Mouse (Mus musculus) embryonic facial prominence, embryonic 10.5 days (tissue): Measurements from ENCODE around the gene Ift20. TPM values are rescaled to one million over a fixed set of nuclear protein-coding genes. Genes with fewer than 3 reads are reported as not detected.
A peak's percentile ranks its signal among the peaks of the same experiment; 100 is the strongest.
"Not testable (repeated sequence)": the region's sequence is repeated elsewhere in the genome, so short reads cannot be mapped to it uniquely, and the experiment has no call there.

Experiments
- DNase-seq: peaks from one replicate; pipeline ENCODE4 v3.0.0-alpha.2; 2017; ENCODE audit warnings: low spot score
- H3K27ac ChIP-seq: fragments of 300-500 bp; sonication (generic); replicated peaks from 2 replicates; pipeline ENCODE4 v1.5.1; 2016; ENCODE audit warnings: mild to moderate bottlenecking
- H3K27me3 ChIP-seq: fragments of 300-500 bp; sonication (generic); replicated peaks from 2 replicates; pipeline ENCODE4 v1.6.1; 2016; ENCODE audit warnings: low read depth, mild to moderate bottlenecking; ENCODE audit not compliant: poor library complexity, severe bottlenecking
- H3K36me3 ChIP-seq: fragments of 300-500 bp; sonication (generic); replicated peaks from 2 replicates; pipeline ENCODE4 v1.6.1; 2016; ENCODE audit warnings: mild to moderate bottlenecking, moderate library complexity
- H3K4me1 ChIP-seq: fragments of 300-500 bp; sonication (generic); 2 replicates; pipeline ENCODE4 v1.6.1; 2016
- H3K4me3 ChIP-seq: fragments of 300-500 bp; sonication (generic); 2 replicates; pipeline ENCODE4 v1.5.1; 2016; ENCODE audit warnings: mild to moderate bottlenecking, moderate library complexity
- H3K9me3 ChIP-seq: fragments of 300-500 bp; sonication (generic); 2 replicates; pipeline ENCODE4 v1.6.1; 2016; ENCODE audit warnings: mild to moderate bottlenecking
- WGBS: fragments of 180-500 bp; shearing (Covaris S2); methylation state at CpG from one replicate; pipeline ENCODE4 v1.1.7; 2016; 5-methylcytosine and 5-hydroxymethylcytosine counted together
- polyA plus RNA-seq: library from polyadenylated mRNA; unstranded; fragments of >200 nt; fragmentation: Nextera tagmentation; extraction: Ambion mirVana; gene quantifications from 2 replicates; pipeline ENCODE4 v1.2.1, GENCODE M21; 2016

Gene Ift20
- polyA plus RNA-seq, 1 experiment from 2014 or later: 95.2 TPM

DNA sequence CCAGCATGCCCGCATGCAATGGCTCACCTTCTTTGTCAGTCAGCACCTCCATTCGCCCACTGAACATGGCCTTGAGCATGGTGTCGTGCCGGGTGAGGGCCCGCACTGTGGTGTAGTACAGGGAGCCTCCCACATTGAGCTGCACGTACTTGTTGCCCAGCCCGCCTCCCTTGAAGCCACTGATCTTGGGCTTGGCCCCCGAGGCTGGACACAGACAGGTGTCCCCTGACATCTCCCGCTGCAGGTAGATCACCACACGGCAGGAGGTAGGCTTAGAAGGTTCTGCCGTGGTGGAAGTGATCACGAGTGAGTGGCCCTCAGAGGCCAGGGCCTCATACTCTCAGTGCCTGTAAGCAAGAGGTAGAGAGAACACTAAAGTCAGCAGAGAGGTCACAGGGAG is 6.2 kb upstream of the Ift20 start:
- H3K4me3 ChIP-seq: no peak overlapping the region

DNA sequence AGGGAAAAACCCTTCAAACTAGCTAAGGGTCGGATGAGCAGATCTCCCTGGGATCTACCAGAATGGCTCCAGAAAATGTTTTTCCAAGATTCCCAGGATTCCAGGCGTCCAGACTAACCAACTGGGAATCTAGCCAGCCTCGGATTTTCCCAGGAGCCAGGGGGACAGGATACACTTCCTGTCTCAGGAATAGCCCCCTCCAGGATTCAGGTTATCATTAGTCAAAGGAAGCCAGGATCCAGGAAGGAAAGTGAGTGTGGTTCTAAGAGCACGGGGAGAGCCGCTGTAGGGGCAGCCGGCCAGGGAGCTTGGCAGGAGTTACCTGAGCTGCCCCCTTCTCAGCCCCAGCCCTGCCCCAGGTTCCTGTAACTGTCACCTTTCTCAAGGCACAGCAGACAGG is 5.1 kb upstream of the Ift20 start:
- no peak overlapping the region for H3K27ac ChIP-seq
- 77% methylated on average over 6 of the region's 6 CpGs for WGBS
- H3K4me3 ChIP-seq: no peak overlapping the region
- H3K9me3 ChIP-seq: no peaks in the 10 kb centered on the region
- H3K4me1 ChIP-seq: peaks cover 11% of the 10 kb centered on the region
- DNase-seq: no peak
- H3K36me3 ChIP-seq: peaks cover 80% of the 10 kb centered on the region
- no peaks in the 10 kb centered on the region for H3K27me3 ChIP-seq

More for the DNA sequence above, 6.2 kb upstream of the Ift20 start:
- H3K9me3 ChIP-seq: no peaks in the 10 kb centered on the region
- WGBS: 92% methylated on average over 12 of the region's 12 CpGs
- peaks cover 7% of the 10 kb centered on the region for H3K4me1 ChIP-seq
- DNase-seq: no peak
- H3K27ac ChIP-seq: no peak overlapping the region
- H3K36me3 ChIP-seq: peaks cover 90% of the 10 kb centered on the region
- no peaks in the 10 kb centered on the region for H3K27me3 ChIP-seq

DNA sequence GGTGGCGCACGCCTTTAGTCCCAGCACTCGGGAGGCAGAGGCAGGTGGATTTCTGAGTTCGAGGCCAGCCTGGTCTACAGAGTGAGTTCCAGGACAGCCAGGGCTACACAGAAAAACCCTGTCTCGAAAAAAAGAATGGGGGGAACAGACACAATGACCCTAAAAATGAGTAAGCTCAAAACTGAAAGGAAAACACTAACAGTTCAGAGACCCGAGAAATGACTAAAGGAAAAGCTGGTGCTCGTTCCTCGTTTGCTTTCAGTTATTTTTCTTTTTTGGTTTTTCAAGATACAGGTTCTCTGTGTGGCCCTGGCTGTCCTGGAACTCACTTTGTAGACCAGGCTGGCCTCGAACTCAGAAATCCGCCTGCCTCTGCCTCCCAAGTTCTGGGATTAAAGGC is 4.6 kb upstream of the Ift20 start:
- not testable (repeated sequence) for H3K9me3 ChIP-seq, H3K27me3 ChIP-seq, H3K27ac ChIP-seq, H3K4me3 ChIP-seq, DNase-seq
- Histone ChIP-seq H3K36me3 (peaks cover 75% of the 10 kb centered on the region), H3K4me1 (peaks cover 11% of the 10 kb centered on the region)
- whole genome bisulfite sequencing: 93% methylated on average over 10 of the region's 10 CpGs

DNA sequence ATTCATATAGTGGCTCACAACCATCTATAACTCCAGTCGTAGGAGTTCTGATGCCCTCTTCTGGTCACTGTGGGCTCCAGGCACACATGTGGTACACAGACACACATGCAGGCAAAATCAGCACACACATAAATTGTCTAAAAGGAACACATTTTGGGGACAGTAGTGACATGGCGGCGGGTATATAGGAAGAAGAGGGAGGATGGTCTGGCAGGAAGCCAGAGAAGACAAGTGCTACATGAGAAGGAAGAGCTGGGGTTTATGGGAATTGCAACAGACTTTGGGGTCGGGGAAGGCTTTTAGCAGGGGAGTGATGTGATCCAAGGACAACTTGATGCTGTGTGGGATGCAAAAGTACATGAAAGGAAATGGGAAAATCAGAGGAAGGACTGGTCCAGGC is 1.6 kb upstream of the Ift20 start:
- no peaks in the 10 kb centered on the region for H3K27me3 ChIP-seq
- DNase-seq: no peak
- peaks cover 22% of the 10 kb centered on the region for H3K4me1 ChIP-seq
- H3K36me3 ChIP-seq: peaks cover 59% of the 10 kb centered on the region
- H3K27ac ChIP-seq: no peak overlapping the region
- whole genome bisulfite sequencing: 90% methylated on average over 4 of the region's 4 CpGs
- H3K4me3 ChIP-seq: peak overlapping the region; percentile 91
- no peaks in the 10 kb centered on the region for H3K9me3 ChIP-seq

DNA sequence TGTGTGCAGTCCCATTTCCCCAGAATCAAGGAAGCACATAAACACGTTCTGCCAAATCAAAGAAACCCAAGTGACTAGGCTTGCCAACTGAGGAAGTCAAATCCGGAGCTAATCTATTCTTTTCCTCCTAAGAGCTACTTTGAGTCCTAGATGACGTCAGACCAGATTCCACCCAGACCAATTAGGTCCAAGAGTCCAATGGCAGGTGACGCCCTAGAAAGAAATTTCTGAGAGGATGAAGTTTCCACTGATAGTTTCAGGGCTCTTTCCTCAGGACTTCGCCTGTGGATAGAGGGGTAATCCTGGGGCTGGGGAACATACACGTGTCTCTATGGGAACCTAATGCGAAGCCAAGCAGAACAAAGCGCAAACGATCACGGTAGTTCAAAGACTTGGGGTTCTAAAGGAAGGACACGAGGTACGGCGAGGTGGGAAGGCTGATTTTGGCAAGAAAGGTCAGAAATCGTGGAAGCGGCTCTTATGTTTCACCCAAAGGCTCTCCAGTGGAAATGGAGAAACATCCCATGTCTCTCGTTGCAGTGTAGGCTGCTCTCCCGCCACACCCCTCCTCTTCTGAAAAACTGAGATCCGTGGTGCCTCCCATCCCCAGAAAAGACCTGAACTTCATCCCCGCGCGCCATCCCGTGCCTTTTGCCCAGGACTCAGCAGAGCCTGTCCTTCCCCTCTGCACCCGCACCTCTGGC is 633 bp upstream of the Ift20 start:
- Histone ChIP-seq H3K36me3 (peaks cover 59% of the 10 kb centered on the region), H3K4me1 (peaks cover 22% of the 10 kb centered on the region), H3K27me3 (no peaks in the 10 kb centered on the region), H3K9me3 (no peaks in the 10 kb centered on the region), H3K27ac (peak overlapping the region; percentile 92), H3K4me3 (peak overlapping the region; percentile 91)
- peak; percentile 35 for DNase-seq
- WGBS: under 1% methylated on average over 23 of the region's 23 CpGs

DNA sequence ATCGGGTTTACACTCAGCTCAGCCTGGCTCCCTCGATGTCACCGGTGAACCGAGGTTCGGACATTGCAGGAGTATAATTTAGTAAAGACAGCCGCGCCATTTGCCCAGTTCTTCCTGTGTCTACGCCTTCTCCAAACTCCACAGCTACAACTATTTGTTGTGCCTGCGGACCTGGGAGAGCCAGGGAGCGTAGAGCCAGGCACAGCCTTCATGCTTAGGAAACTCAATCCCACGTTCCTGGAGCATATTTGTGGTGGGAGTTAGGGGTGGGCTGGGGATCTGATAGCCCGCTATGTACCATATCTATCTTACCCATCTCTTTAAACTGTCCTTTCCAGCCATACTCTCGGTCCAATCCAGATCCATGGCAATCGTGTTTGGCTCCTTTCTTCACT is 526 bp downstream of the Ift20 start:
- 4% methylated on average over 14 of the region's 14 CpGs for WGBS
- Histone ChIP-seq H3K27me3 (no peaks in the 10 kb centered on the region), H3K9me3 (no peaks in the 10 kb centered on the region), H3K4me3 (peak overlapping the region; percentile 91), H3K4me1 (peaks cover 22% of the 10 kb centered on the region), H3K27ac (peak overlapping the region; percentile 92), H3K36me3 (peaks cover 61% of the 10 kb centered on the region)
- DNase-seq: no peak

DNA sequence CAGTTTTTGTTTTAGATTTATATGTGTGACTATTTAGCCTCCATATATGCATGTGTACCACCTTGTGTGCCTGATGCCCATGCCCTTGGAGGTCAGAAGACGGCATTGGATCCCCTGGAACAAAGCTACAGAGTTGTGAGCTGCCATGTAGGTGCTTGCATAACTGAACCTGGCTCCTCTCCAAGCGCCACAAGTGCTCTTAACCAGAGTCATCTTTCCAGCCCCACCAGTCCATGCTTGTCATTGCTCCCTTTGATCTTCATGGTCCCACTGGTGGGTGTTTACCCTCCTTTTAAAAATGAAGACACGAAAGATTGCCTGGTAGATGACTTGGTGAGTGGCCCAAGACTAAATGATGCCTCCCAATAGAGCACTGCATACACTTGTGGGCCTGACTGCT is 4.2 kb downstream of the Ift20 start:
- Histone ChIP-seq H3K4me1 (peaks cover 11% of the 10 kb centered on the region), H3K27me3 (no peaks in the 10 kb centered on the region), H3K9me3 (no peaks in the 10 kb centered on the region), H3K27ac (no peak overlapping the region), H3K36me3 (peaks cover 72% of the 10 kb centered on the region), H3K4me3 (no peak overlapping the region)
- DNase-seq: no peak
- WGBS: 89% methylated on average over 3 of the region's 3 CpGs

DNA sequence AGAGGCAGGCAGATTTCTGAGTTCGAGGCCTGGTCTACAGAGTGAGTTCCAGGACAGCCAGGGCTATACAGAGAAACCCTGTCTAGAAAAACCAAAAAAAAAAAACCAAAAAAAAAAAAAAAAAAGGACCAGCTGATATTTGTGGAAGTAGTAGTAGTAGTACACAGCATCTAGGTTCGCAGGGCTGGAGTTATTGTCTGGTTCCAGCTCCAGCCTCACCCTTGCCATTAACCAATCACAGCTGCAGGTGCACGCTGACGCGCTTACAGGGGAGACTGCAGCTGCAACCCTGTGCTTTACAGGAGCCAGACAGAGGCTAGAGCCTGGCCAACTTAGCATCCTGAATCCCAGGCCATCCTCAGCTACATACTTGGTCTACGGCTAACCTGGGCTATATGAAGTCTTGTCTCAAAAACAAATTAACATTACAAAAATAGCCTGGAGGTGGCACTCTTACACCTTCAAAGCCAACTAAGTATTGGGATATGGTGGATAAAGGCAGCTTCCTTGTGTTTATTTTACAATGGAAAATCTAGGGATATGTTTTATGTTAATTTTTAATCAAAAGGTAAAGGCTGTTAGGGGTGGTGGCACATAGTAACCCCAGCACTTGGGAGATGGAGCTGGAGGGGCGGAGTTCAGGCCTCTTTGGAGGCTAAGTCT is 8.4 kb downstream of the Ift20 start:
- WGBS: 93% methylated on average over 7 of the region's 7 CpGs

DNA sequence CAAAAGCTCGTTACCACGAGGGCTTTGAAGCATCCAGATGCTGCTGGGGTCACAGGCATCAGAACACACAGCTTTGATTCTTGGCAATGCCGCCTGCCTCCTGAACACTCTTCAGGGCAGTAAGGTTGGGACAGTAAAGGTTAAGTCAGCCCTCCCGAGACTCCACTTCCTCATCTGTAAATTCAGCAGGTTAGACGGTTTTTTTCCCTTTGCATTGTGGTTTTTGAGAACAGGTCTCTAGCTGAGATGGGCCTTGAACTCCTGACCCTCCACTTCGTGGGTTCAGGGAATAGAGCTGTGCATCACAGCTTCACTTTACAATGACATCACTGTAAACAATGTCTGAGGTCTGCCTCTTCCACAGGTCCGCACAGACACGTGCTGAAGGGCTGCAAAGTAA is 9.0 kb downstream of the Ift20 start:
- H3K9me3 ChIP-seq: no peaks in the 10 kb centered on the region
- DNase-seq: no peak
- WGBS: 80% methylated on average over 8 of the region's 8 CpGs
- H3K27me3 ChIP-seq: no peaks in the 10 kb centered on the region
- no peak overlapping the region for H3K4me3 ChIP-seq
- peaks cover 22% of the 10 kb centered on the region for H3K4me1 ChIP-seq
- H3K27ac ChIP-seq: no peak overlapping the region
- peaks cover 68% of the 10 kb centered on the region for H3K36me3 ChIP-seq

More for the DNA sequence above, 8.4 kb downstream of the Ift20 start:
- no peak overlapping the region for H3K27ac ChIP-seq
- H3K4me3 ChIP-seq: no peak overlapping the region
- H3K9me3 ChIP-seq: no peaks in the 10 kb centered on the region
- DNase-seq: no peak
- peaks cover 74% of the 10 kb centered on the region for H3K36me3 ChIP-seq
- H3K4me1 ChIP-seq: peaks cover 19% of the 10 kb centered on the region
- H3K27me3 ChIP-seq: no peaks in the 10 kb centered on the region

DNA sequence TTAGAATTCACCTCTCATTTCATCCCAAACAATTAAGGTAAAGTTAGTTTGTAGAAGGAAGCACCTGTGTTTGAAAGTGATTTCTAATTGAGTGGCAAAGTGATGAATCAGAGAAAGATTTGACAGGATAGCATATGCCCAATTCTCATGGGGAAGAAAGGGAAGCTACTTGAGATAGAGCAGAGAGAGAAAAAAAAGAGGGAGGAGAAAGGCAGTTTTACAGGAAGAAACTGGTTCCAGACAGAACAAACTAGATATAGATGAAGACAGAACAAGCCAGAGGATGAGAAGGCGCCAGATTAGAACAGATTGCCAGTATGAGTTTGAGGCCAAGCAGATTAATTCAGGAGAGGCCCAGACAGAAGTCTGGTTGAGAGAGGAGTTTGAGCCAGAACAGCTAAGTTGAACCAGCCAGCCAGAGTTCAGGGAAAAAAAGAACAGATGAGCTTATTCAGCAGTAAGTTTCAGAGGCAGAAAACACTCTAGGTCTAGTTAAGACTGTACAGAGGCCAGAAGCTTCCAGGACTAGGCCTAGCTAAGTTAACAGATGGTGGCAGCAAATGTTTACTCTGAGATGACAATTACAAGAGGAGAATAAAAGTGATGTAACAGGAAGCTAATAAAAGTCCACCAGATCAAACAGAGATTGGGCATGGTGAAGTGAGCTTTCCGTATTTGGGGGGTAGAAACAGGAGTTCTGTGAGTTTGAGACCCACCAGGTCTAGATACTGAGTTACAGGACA is 11.7 kb downstream of the Ift20 start:
- no peak for DNase-seq
- peaks cover 26% of the 10 kb centered on the region for H3K4me1 ChIP-seq

DNA sequence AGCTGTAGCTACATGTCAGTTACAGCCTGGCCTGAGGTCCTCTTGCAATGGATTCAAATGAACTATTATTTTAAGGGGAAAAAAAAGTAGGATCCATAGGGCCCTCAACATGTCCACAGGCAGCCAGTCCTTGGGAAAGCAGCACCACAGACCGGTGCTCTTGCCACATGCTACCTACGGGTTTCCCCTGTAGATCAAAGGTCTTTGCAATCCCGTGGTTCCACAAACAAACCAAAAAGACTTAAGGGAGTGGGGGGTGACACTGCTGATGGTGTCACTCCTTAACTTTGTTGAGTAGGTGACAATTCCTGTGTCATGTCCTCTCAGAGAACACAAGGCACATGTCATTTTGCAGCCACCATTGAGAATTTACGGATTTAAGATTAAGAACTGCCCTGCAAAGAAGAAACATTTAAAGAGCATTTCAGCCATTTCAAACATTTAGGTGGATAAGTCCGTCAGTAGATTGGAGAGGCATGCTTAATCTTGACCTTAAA is 13.4 kb downstream of the Ift20 start:
- WGBS: 14% methylated on average over 5 of the region's 5 CpGs
- DNase-seq: no peak
- peak overlapping the region; percentile 84 for H3K4me3 ChIP-seq
- H3K9me3 ChIP-seq: peaks cover 7% of the 10 kb centered on the region; the same call in 1 of the 2 replicates
- no peaks in the 10 kb centered on the region for H3K27me3 ChIP-seq
- peaks cover 28% of the 10 kb centered on the region for H3K36me3 ChIP-seq
- H3K4me1 ChIP-seq: peaks cover 26% of the 10 kb centered on the region
- H3K27ac ChIP-seq: peak overlapping the region; percentile 89

More for the DNA sequence above, 11.7 kb downstream of the Ift20 start:
- WGBS: 89% methylated on average over 2 of the region's 2 CpGs
- Histone ChIP-seq H3K36me3 (peaks cover 41% of the 10 kb centered on the region), H3K27me3 (no peaks in the 10 kb centered on the region), H3K4me3 (no peak overlapping the region), H3K9me3 (0 out of 2 replicates have a peak, but pooled peaks cover 2% of the 10 kb centered on the region), H3K27ac (no peak overlapping the region)

DNA sequence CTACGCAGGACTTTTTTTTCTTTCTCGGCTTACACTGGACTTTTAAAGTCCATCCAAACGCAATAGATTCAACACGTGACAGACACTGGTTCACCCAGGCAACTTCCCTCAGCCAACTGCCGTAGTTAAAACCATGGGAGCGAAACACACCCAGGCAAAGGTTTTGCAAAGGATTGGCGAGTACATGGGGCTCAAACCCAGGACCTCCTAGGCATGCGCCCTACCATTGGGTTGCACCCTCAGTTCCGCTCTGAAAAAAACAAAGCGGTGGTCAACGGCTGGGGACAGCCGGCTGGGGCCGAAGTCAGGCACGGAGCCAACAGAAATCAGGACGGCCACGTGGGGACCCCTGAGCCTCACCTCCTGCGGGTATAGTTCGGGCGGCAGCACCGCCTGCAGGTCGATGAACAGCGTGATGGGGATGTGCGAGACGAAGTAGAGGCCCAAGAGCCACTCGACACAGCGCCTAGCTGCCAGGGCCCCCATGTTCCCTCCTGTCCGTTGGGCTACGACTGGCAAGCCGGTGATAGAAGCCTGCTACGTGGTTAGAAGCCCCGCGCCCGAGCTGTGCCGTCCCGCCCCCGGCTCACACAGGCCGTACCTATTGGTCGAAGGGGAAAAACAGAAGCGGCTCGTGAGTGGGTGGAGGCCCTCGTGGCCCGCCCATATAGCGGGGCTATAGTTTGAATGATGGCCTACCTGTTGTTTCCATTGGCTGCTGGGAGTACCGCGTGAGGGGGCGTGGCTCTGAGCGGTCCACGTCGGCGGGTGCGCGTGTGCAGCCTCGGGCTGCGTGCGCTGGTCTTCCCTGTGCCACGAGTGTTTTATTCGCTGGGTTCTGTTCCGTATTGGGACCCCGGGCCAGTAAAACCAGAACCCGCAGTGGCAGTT is 14.3 kb downstream of the Ift20 start, which contains the start of gene Tmem97:
Gene Tmem97, minus strand, starts transcription at position 610 of the 891 bp plus-strand sequence.
- no peaks in the 10 kb centered on the region for H3K27me3 ChIP-seq

More for the DNA sequence above, 14.3 kb downstream of the Ift20 start, which contains the start of gene Tmem97:
- DNase-seq: peak; percentile 97
- Histone ChIP-seq H3K4me3 (peak within 1 kb of the TSS; percentile 84), H3K27ac (peak within 1 kb of the TSS; percentile 89), H3K9me3 (peaks cover 7% of the 10 kb centered on the region; the same call in 1 of the 2 replicates), H3K4me1 (peaks cover 26% of the 10 kb centered on the region), H3K36me3 (peaks cover 19% of the 10 kb centered on the region)
- WGBS: under 1% methylated on average over 60 of the region's 60 CpGs
